Mouse (Mus musculus) liver, embryonic 14.5 days (tissue): ENCODE results near the gene Tbc1d19. TPM values are rescaled to one million over a fixed set of nuclear protein-coding genes. Genes with fewer than 3 reads are reported as not detected.
A peak's percentile ranks its signal among the peaks of the same experiment; 100 is the strongest.

Source experiments
- ATAC-seq: fragments of 200-750 bp; cut with Nextera tagmentation; 2 replicates; pipeline ENCODE4 v1.8.0; 2017; ENCODE audit warnings: moderate number of reproducible peaks, mild to moderate bottlenecking, moderate library complexity; ENCODE audit not compliant: insufficient read depth
- DNase-seq, 3 experiments: peaks; one replicate each; pipeline ENCODE4 v3.0.0-alpha.2; 2012 to 2013; ENCODE audit warnings: low read depth in 3 of 3, low spot score in 3 of 3
- H3K27ac ChIP-seq: fragments of 300-500 bp; sonication (generic); 2 replicates; pipeline ENCODE4 v1.5.1; 2014; ENCODE audit warnings: moderate library complexity, mild to moderate bottlenecking, control low read depth, inconsistent platforms
- H3K27me3 ChIP-seq: fragments of 300-500 bp; sonication (generic); 2 replicates; pipeline ENCODE4 v1.6.1; 2014; ENCODE audit warnings: mild to moderate bottlenecking, low read length, moderate library complexity; ENCODE audit not compliant: control insufficient read depth, insufficient read depth
- H3K36me3 ChIP-seq: fragments of 300-500 bp; sonication (generic); replicated peaks from 2 replicates; pipeline ENCODE4 v1.6.1; 2014; ENCODE audit warnings: low read depth; ENCODE audit not compliant: control insufficient read depth, insufficient read depth
- H3K4me1 ChIP-seq, 2 experiments: fragments of 200-500 bp in 1 of 2; fragments of 300-500 bp in 1 of 2; sonication (generic) in 1 of 2; replicated peaks; 2 replicates each; pipeline ENCODE4 v1.6.1; 2012 to 2014; ENCODE audit warnings: antibody characterized with exemption in 1 of 2, inconsistent platforms in 1 of 2, low read length in 1 of 2; ENCODE audit not compliant: control insufficient read depth in 2 of 2, insufficient read depth in 2 of 2
- H3K4me2 ChIP-seq: fragments of 300-500 bp; sonication (generic); 2 replicates; pipeline ENCODE4 v1.6.1; 2014; ENCODE audit warnings: low read depth, mild to moderate bottlenecking, control low read depth, moderate library complexity
- H3K4me3 ChIP-seq, 2 experiments: fragments of 200-500 bp in 1 of 2; fragments of 300-500 bp in 1 of 2; sonication (generic) in 1 of 2; 2 replicates each; pipeline ENCODE4 v1.5.1; 2012 to 2014; ENCODE audit warnings: low read depth in 2 of 2, low read length in 2 of 2, mild to moderate bottlenecking in 2 of 2, control low read depth in 1 of 2, inconsistent platforms in 1 of 2, moderate library complexity in 1 of 2; ENCODE audit not compliant: insufficient read depth in 1 of 2
- H3K9ac ChIP-seq: fragments of 300-500 bp; sonication (generic); replicated peaks from 2 replicates; pipeline ENCODE4 v1.6.1; 2014; ENCODE audit warnings: mild to moderate bottlenecking, control low read depth, moderate library complexity
- H3K9me3 ChIP-seq: fragments of 300-500 bp; sonication (generic); 2 replicates; pipeline ENCODE4 v1.6.1; 2016; ENCODE audit warnings: low read length, mixed read lengths; ENCODE audit not compliant: control insufficient read depth
- CTCF ChIP-seq: IDR thresholded peaks from 2 replicates; pipeline ENCODE4 v1.5.1; 2016; ENCODE audit warnings: antibody characterized with exemption, low read depth, control low read depth
- EP300 ChIP-seq: IDR thresholded peaks from 2 replicates; pipeline ENCODE4 v1.6.1; 2016; ENCODE audit warnings: antibody characterized with exemption, low read depth
- WGBS: fragments of 180-500 bp; shearing (Covaris S2); extraction: QIAGEN DNeasy Blood & Tissue Kit; methylation state at CpG from one replicate; pipeline ENCODE4 v1.1.7; 2014; ENCODE audit not compliant: insufficient replicate concordance; 5-methylcytosine and 5-hydroxymethylcytosine counted together
- polyA plus RNA-seq, 2 experiments: library from polyadenylated mRNA; depleted of rRNA in 1 of 2; stranded (reverse) in 1 of 2; unstranded in 1 of 2; fragments of >200 nt; fragmentation: Nextera tagmentation in 1 of 2; extraction: Ambion mirVana in 1 of 2; gene quantifications; 2 replicates each; pipeline versions ENCODE4 v1.2.1 to v1.2.3; 2012 to 2014

Tbc1d19 gene
- polyA plus RNA-seq, 2 experiments = 3.5 to 4.5 TPM

GRCm38 (mm10) chr5:53924005-53924404 is 114.6 kb downstream of the Tbc1d19 start:
- no peaks in the 10 kb centered on the region for H3K4me1 ChIP-seq
- TF ChIP-seq EP300 = no peak
- TF ChIP-seq CTCF = 0 out of 2 replicates have a peak, but pooled peaks have one; percentile 18
- no peaks in the 10 kb centered on the region for H3K9me3 ChIP-seq
- no peak overlapping the region for H3K4me3 ChIP-seq
- H3K36me3 ChIP-seq = no peaks in the 10 kb centered on the region
- DNase-seq (no peak), ATAC-seq (no peak)
- no peak overlapping the region for H3K9ac ChIP-seq
- H3K4me2 ChIP-seq = no peak overlapping the region
- no peaks in the 10 kb centered on the region for H3K27me3 ChIP-seq
- WGBS = 52% methylated on average over 4 of the region's 4 CpGs
- no peak overlapping the region for H3K27ac ChIP-seq

DNA sequence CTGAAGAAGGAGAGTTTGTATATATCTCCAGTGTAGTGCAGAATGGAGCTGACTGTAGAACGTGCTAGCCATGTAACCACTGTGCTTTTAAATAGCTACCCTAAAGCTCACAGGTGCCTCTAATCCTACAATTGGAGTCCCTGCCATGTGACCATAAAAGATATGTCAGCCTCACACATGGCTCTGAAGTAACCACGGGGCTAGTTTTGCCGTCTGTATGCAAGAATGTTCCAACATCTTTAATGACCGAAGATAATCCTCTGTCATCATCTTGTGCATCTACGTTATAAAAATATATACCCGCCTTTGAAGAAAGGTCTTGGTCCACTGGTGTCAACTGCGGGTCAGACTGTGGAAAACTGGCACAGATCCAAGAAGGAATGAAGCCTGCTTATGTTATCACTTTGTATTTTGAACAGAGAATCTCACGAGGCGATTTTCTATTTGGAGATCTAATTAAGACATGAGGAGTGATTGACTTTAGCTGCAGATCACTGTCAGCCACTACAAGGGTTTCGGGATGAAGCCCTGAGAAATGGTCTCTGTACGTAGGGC is 117.0 kb downstream of the Tbc1d19 start:
- H3K27ac ChIP-seq = no peak overlapping the region
- no peaks in the 10 kb centered on the region for H3K36me3 ChIP-seq
- H3K27me3 ChIP-seq = no peaks in the 10 kb centered on the region
- TF ChIP-seq EP300 = no peak
- no peak for TF ChIP-seq CTCF
- DNase-seq = no peak
- WGBS = 68% methylated on average over 11 of the region's 11 CpGs
- no peaks in the 10 kb centered on the region for H3K9me3 ChIP-seq
- no peak for ATAC-seq
- no peak overlapping the region for H3K9ac ChIP-seq
- no peaks in the 10 kb centered on the region for H3K4me1 ChIP-seq
- H3K4me3 ChIP-seq = no peak overlapping the region
- H3K4me2 ChIP-seq = no peak overlapping the region

DNA sequence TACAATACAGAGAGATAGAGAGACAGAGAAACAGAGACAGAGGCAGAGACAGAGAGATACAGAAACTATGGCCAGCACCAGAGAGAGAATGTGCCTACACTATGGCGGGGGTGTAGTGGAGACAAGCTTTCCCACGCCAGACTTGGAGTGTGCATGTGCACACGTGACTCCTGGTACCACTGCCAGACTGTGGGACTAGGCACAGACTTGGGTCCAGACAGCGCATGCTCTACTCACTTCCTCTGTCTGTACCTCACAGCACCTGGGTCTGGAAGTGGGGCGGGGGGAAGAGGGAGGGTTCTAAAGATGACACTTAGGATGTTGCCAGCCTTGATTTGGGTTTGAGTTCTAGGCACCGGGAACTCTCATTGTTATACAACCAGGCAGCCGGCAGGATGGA is 118.5 kb downstream of the Tbc1d19 start:
- no peaks in the 10 kb centered on the region for H3K4me1 ChIP-seq
- no peaks in the 10 kb centered on the region for H3K27me3 ChIP-seq
- H3K27ac ChIP-seq = no peak overlapping the region
- WGBS = 49% methylated on average over 7 of the region's 7 CpGs
- no peaks in the 10 kb centered on the region for H3K36me3 ChIP-seq
- no peak overlapping the region for H3K9ac ChIP-seq
- H3K4me2 ChIP-seq = no peak overlapping the region
- ATAC-seq (no peak), DNase-seq (no peak)
- H3K4me3 ChIP-seq = no peak overlapping the region
- no peak for TF ChIP-seq EP300
- no peak for TF ChIP-seq CTCF
- H3K9me3 ChIP-seq = no peaks in the 10 kb centered on the region

DNA sequence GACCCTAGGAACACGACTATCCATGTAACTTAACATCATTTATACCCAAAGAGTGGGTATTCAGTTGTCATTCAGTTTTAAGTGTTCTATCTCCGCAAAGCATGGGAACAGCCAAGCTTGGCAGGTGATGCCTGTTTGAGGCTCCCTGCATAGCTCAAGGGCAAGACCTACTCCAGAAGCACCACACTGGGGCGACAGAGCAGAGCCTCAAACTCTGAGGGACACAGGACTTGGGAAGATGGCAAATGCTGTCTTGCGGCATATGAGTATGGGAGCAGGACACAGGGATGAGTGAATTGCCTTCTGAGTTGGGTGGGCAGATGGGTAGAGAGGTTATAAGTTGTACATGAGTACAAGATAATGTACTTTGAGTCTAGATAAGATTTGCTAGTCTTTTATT is 119.1 kb downstream of the Tbc1d19 start:
- Histone ChIP-seq H3K4me3 (no peak overlapping the region), H3K27me3 (no peaks in the 10 kb centered on the region), H3K4me2 (no peak overlapping the region), H3K4me1 (no peaks in the 10 kb centered on the region), H3K27ac (no peak overlapping the region), H3K9ac (no peak overlapping the region), H3K9me3 (no peaks in the 10 kb centered on the region), H3K36me3 (no peaks in the 10 kb centered on the region)
- no peak for DNase-seq
- ATAC-seq = no peak
- WGBS = 63% methylated on average over 4 of the region's 4 CpGs
- no peak for TF ChIP-seq EP300
- no peak for TF ChIP-seq CTCF

DNA sequence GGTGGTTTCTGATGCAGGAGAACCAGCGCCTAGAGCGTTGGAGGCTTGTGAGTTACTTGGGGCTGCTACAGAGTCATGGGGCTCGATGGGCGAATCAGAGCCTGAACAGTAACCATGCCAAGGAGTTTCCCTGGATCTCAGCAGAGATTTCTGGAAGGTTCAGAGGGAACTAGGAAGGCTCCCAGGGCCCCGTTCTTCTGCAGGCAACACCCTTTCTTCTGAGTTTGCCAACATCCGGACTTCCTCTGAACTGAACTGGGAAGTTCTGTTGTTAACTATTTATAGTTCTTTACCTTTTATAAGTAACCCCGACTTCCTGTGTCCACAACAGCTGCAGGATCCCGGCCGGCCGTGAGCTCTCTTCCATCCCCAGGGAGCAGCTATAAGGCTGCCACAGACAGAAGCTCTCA is 119.8 kb downstream of the Tbc1d19 start:
- H3K27ac ChIP-seq = no peak overlapping the region
- DNase-seq = no peak
- no peak for ATAC-seq
- no peak overlapping the region for H3K4me3 ChIP-seq
- no peaks in the 10 kb centered on the region for H3K4me1 ChIP-seq
- no peaks in the 10 kb centered on the region for H3K27me3 ChIP-seq
- H3K4me2 ChIP-seq = no peak overlapping the region
- no peaks in the 10 kb centered on the region for H3K36me3 ChIP-seq
- H3K9ac ChIP-seq = no peak overlapping the region
- TF ChIP-seq EP300 (no peak), CTCF (no peak)
- WGBS = 41% methylated on average over 10 of the region's 10 CpGs
- no peaks in the 10 kb centered on the region for H3K9me3 ChIP-seq
